Mouse (Mus musculus) neural tube, embryonic 12.5 days (tissue): ENCODE measurements around the gene Zfp280c. TPM values are rescaled to one million over a fixed set of nuclear protein-coding genes. Genes with fewer than 3 reads are reported as not detected.

Experiments used
- ATAC-seq: fragments of 200-750 bp; cut with Nextera tagmentation; 2 replicates; pipeline ENCODE4 v1.8.0; 2017; ENCODE audit warnings: low read depth, mild to moderate bottlenecking, moderate TSS enrichment, moderate library complexity; ENCODE audit not compliant: low FRiP score
- H3K27ac ChIP-seq: fragments of 300-500 bp; sonication (generic); 2 replicates; pipeline ENCODE4 v1.5.1; 2016
- H3K27me3 ChIP-seq: fragments of 300-500 bp; sonication (generic); replicated peaks from 2 replicates; pipeline ENCODE4 v1.6.1; 2016; ENCODE audit warnings: mild to moderate bottlenecking
- H3K36me3 ChIP-seq: fragments of 300-500 bp; sonication (generic); 2 replicates; pipeline ENCODE4 v1.6.1; 2016; ENCODE audit warnings: mild to moderate bottlenecking
- H3K4me1 ChIP-seq: fragments of 300-500 bp; sonication (generic); 2 replicates; pipeline ENCODE4 v1.6.1; 2016
- H3K4me2 ChIP-seq: fragments of 300-500 bp; sonication (generic); replicated peaks from 2 replicates; pipeline ENCODE4 v1.6.1; 2016; ENCODE audit warnings: mild to moderate bottlenecking
- H3K4me3 ChIP-seq: fragments of 300-500 bp; sonication (generic); 2 replicates; pipeline ENCODE4 v1.5.1; 2016
- H3K9ac ChIP-seq: fragments of 300-500 bp; sonication (generic); 2 replicates; pipeline ENCODE4 v1.6.1; 2016; ENCODE audit warnings: mild to moderate bottlenecking
- H3K9me3 ChIP-seq: fragments of 300-500 bp; sonication (generic); 2 replicates; pipeline ENCODE4 v1.6.1; 2016; ENCODE audit warnings: mild to moderate bottlenecking
- WGBS: fragments of 180-500 bp; shearing (Covaris S2); methylation state at CpG from one replicate; pipeline ENCODE4 v1.1.7; 2016; 5-methylcytosine and 5-hydroxymethylcytosine counted together
- polyA plus RNA-seq: library from polyadenylated mRNA; unstranded; fragments of >200 nt; fragmentation: Nextera tagmentation; extraction: Ambion mirVana; gene quantifications from 2 replicates; pipeline ENCODE4 v1.2.1, GENCODE M21; 2016

Zfp280c gene
- polyA plus RNA-seq, 1 experiment from 2014 or later: 16.4 TPM

- no peaks in the 10 kb centered on the region for H3K9me3 ChIP-seq
- H3K4me1 ChIP-seq: no peaks in the 10 kb centered on the region
- ATAC-seq: no peak
- no peak overlapping the region for H3K9ac ChIP-seq
- H3K27ac ChIP-seq: no peak overlapping the region
- no peaks in the 10 kb centered on the region for H3K36me3 ChIP-seq
- no peak overlapping the region for H3K4me2 ChIP-seq
- 72% methylated on average over 8 of the region's 8 CpGs for WGBS
- H3K4me3 ChIP-seq: no peak overlapping the region
- no peaks in the 10 kb centered on the region for H3K27me3 ChIP-seq
Measured at GRCm38 (mm10) chrX:48525866-48526265, 68.4 kb downstream of the Zfp280c start.

- H3K4me3 ChIP-seq: no peak overlapping the region
Measured at GRCm38 (mm10) chrX:48525332-48525731, 69.0 kb downstream of the Zfp280c start.

GRCm38 (mm10) chrX:48523512-48523911, 70.8 kb downstream of the Zfp280c start:
- Histone ChIP-seq H3K9me3 (no peaks in the 10 kb centered on the region), H3K4me2 (no peak overlapping the region; the same call in 1 of the 2 replicates), H3K4me1 (no peaks in the 10 kb centered on the region), H3K36me3 (no peaks in the 10 kb centered on the region), H3K27me3 (no peaks in the 10 kb centered on the region), H3K9ac (no peak overlapping the region), H3K4me3 (no peak overlapping the region), H3K27ac (no peak overlapping the region)
- WGBS: 72% methylated on average over 3 of the region's 3 CpGs
- ATAC-seq: no peak

More at GRCm38 (mm10) chrX:48525332-48525731, 69.0 kb downstream of the Zfp280c start:
- no peaks in the 10 kb centered on the region for H3K36me3 ChIP-seq
- no peaks in the 10 kb centered on the region for H3K4me1 ChIP-seq
- no peak overlapping the region for H3K27ac ChIP-seq
- ATAC-seq: no peak
- no peak overlapping the region for H3K9ac ChIP-seq
- H3K4me2 ChIP-seq: no peak overlapping the region
- WGBS: 81% methylated on average over 1 of the region's 1 CpGs
- no peaks in the 10 kb centered on the region for H3K9me3 ChIP-seq
- no peaks in the 10 kb centered on the region for H3K27me3 ChIP-seq

- Histone ChIP-seq H3K27me3 (no peaks in the 10 kb centered on the region), H3K9ac (no peak overlapping the region), H3K4me1 (no peaks in the 10 kb centered on the region), H3K36me3 (no peaks in the 10 kb centered on the region), H3K27ac (no peak overlapping the region), H3K4me3 (no peak overlapping the region), H3K4me2 (peak overlapping the region; percentile 67), H3K9me3 (no peaks in the 10 kb centered on the region)
- no peak for ATAC-seq
- WGBS: 84% methylated on average over 3 of the region's 3 CpGs
Measured at GRCm38 (mm10) chrX:48521651-48522050, 72.7 kb downstream of the Zfp280c start.

GRCm38 (mm10) chrX:48519549-48520085, 74.7 kb downstream of the Zfp280c start:
- Histone ChIP-seq H3K4me2 (peak overlapping the region; percentile 67), H3K36me3 (no peaks in the 10 kb centered on the region), H3K9me3 (no peaks in the 10 kb centered on the region), H3K4me1 (no peaks in the 10 kb centered on the region), H3K27me3 (no peaks in the 10 kb centered on the region), H3K27ac (peak overlapping the region; percentile 68; the same call in 1 of the 2 replicates), H3K9ac (peak overlapping the region; percentile 65), H3K4me3 (peak overlapping the region; percentile 42)
- WGBS: 25% methylated on average over 20 of the region's 20 CpGs
- no peak for ATAC-seq

- Histone ChIP-seq H3K4me1 (no peaks in the 10 kb centered on the region), H3K4me3 (peak within 1 kb of the TSS; percentile 42), H3K27me3 (no peaks in the 10 kb centered on the region), H3K27ac (peak within 1 kb of the TSS; percentile 68), H3K9ac (peak within 1 kb of the TSS; percentile 65), H3K36me3 (no peaks in the 10 kb centered on the region), H3K4me2 (peak within 1 kb of the TSS; percentile 67), H3K9me3 (no peaks in the 10 kb centered on the region)
- ATAC-seq: peak; percentile 82
- WGBS: 18% methylated on average over 33 of the region's 33 CpGs
Measured at GRCm38 (mm10) chrX:48518808-48519548, 75.3 kb downstream of the Zfp280c start, which contains the start of gene Rab33a. Rab33a (plus strand) TSS chrX:48519285.

- H3K4me2 ChIP-seq: peak overlapping the region; percentile 67
- 30% methylated on average over 15 of the region's 15 CpGs for WGBS
- peak overlapping the region; percentile 65 for H3K9ac ChIP-seq
- no peaks in the 10 kb centered on the region for H3K27me3 ChIP-seq
- H3K36me3 ChIP-seq: no peaks in the 10 kb centered on the region
- H3K4me1 ChIP-seq: no peaks in the 10 kb centered on the region
- H3K27ac ChIP-seq: peak overlapping the region; percentile 68
- no peaks in the 10 kb centered on the region for H3K9me3 ChIP-seq
- peak; percentile 95 for ATAC-seq
- H3K4me3 ChIP-seq: peak overlapping the region; percentile 42
Measured at GRCm38 (mm10) chrX:48518211-48518807, 76.0 kb downstream of the Zfp280c start.

GRCm38 (mm10) chrX:48513824-48514223, 80.5 kb downstream of the Zfp280c start:
- Histone ChIP-seq H3K9me3 (no peaks in the 10 kb centered on the region), H3K4me3 (peak overlapping the region; percentile 48), H3K4me1 (no peaks in the 10 kb centered on the region; the same call in 1 of the 2 replicates), H3K4me2 (peak overlapping the region; percentile 61), H3K9ac (no peak overlapping the region), H3K36me3 (no peaks in the 10 kb centered on the region), H3K27ac (no peak overlapping the region), H3K27me3 (no peaks in the 10 kb centered on the region)
- ATAC-seq: no peak
- WGBS: 15% methylated on average over 13 of the region's 13 CpGs

GRCm38 (mm10) chrX:48513166-48513807, 81.0 kb downstream of the Zfp280c start, which contains the start of gene Aifm1:
Aifm1 (minus strand) TSS chrX:48513563.
- Histone ChIP-seq H3K4me1 (no peaks in the 10 kb centered on the region; the same call in 1 of the 2 replicates), H3K9ac (peak within 1 kb of the TSS; percentile 55), H3K27me3 (no peaks in the 10 kb centered on the region), H3K27ac (no peak within 1 kb of the TSS), H3K36me3 (no peaks in the 10 kb centered on the region), H3K4me2 (peak within 1 kb of the TSS; percentile 61), H3K9me3 (no peaks in the 10 kb centered on the region), H3K4me3 (peak within 1 kb of the TSS; percentile 48)
- peak; percentile 97 for ATAC-seq
- 28% methylated on average over 41 of the region's 45 CpGs for WGBS

GRCm38 (mm10) chrX:48493763-48494162, 100.5 kb downstream of the Zfp280c start:
- H3K36me3 ChIP-seq: no peaks in the 10 kb centered on the region; the same call in 1 of the 2 replicates
- H3K4me1 ChIP-seq: no peaks in the 10 kb centered on the region
- H3K27ac ChIP-seq: no peak overlapping the region
- no peak overlapping the region for H3K4me3 ChIP-seq
- no peak overlapping the region for H3K4me2 ChIP-seq
- no peak for ATAC-seq
- no peaks in the 10 kb centered on the region for H3K9me3 ChIP-seq
- 91% methylated on average over 8 of the region's 8 CpGs for WGBS
- H3K9ac ChIP-seq: no peak overlapping the region
- no peaks in the 10 kb centered on the region for H3K27me3 ChIP-seq
